Mouse (Mus musculus) right cerebral cortex, adult 2 months (tissue): Measurements from ENCODE around the gene Olfr285.

ENCODE experiments used
- DNase-seq, 2 experiments: peaks; one replicate each; pipeline ENCODE4 v3.0.0; 2021 to 2022; ENCODE audit warnings: low spot score in 2 of 2

Gene Olfr285

DNA sequence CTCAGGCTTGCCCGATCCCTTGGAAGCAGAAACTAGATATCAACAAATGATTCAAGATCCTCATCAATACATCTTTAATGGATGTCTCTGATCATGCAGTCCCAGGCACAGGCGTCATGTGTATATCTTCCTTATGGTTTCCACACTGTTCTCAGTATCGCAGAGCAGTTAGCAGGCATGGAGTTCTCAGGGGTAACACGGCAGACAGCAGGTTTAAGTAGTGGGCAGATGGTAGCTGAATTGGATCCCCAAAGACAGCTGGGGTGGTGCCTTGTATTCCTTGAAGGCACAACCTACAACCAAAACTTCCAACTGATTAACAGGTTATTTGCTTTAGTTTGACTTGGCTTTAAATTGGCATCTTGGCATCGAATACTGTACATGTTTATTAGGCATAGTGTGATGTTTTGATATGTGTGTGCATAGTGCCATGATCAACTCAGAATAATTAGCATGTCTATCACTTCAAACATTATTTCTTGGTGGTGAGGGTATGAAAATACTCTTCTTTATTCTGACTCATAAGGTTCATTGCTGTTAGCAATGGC lies at the start of gene Olfr285:
Gene Olfr285, minus strand, starts transcription at position 177 of the 548 bp plus-strand sequence.
- no peak for DNase-seq

DNA sequence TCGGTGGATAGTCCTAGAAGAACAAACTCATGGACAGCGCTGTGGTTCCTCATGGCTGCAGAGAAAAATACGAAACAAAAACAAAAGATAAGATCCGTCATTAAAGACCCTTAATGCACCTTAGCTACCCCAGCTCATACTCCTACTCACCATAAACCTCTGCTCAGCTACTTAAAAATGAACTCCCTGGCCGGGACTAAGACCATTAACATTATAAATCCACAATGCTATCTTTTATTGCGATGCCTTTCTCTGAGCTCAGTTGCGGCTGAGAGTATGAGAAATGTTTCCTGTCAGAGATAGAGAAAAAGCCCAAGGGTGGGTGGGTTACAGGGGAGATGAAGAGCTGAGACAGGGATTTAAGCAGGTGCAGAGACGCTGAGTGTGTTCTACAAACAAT lies 23.7 kb upstream of the Olfr285 start, which contains the start of gene Olfr284:
Gene Olfr284, minus strand, starts transcription at position 101 of the 400 bp plus-strand sequence.
- no peak for DNase-seq

- DNase-seq: no peak
Observed at GRCm38 (mm10) chr15:98315703-98316102, 1.4 kb downstream of the Olfr285 start.

GRCm38 (mm10) chr15:98295628-98296551 lies 21.3 kb downstream of the Olfr285 start, which contains the start of gene Zfp641:
Gene Zfp641, minus strand, starts transcription at chr15:98296161.
- peak; percentile 42 to 47 for DNase-seq

- no peak for DNase-seq
Observed at GRCm38 (mm10) chr15:98293651-98294050, 23.5 kb downstream of the Olfr285 start.

DNA sequence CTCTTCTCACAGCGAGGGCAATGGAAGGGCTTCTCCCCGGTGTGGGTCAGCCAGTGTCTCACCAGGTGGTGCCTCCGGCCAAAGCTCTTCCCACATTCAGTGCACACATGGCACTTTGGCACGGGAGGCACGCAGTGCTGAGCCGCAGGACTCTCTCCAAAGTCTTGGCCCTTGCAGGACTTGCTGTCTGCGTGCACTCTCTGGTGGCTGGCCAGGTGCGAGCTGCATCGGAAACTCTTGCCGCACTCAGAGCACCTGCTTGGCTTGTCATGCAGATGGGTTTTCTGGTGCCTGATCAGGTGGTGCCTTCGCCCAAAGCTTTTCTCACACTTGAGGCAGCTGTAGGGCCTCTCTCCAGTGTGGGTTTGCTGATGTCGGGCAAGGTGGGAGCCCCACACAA lies 28.6 kb downstream of the Olfr285 start:
- DNase-seq: no peak

- no peak for DNase-seq
Observed at GRCm38 (mm10) chr15:98286418-98286817, 30.7 kb downstream of the Olfr285 start.
